Mouse (Mus musculus) small intestine, adult 2 months (tissue): ENCODE data around the gene Dennd4c. TPM values are rescaled to one million over a fixed set of nuclear protein-coding genes. Genes with fewer than 3 reads are reported as not detected.
A peak's percentile ranks its signal among the peaks of the same experiment; 100 is the strongest.

Source experiments
- H3K27ac ChIP-seq: fragments of 200-500 bp; 2 replicates; pipeline ENCODE4 v1.5.1; 2012; ENCODE audit warnings: low read depth, low read length, control low read depth, inconsistent platforms; ENCODE audit not compliant: insufficient read depth
- H3K27me3 ChIP-seq: fragments of 200-500 bp; 2 replicates; pipeline ENCODE4 v1.6.1; 2012; ENCODE audit warnings: mild to moderate bottlenecking, moderate library complexity, low read length, inconsistent platforms; ENCODE audit not compliant: control insufficient read depth, insufficient read depth
- H3K36me3 ChIP-seq: fragments of 200-500 bp; 2 replicates; pipeline ENCODE4 v1.6.1; 2012; ENCODE audit warnings: mild to moderate bottlenecking, low read length, control low read depth, inconsistent platforms; ENCODE audit not compliant: control insufficient read depth, insufficient read depth
- H3K4me1 ChIP-seq: fragments of 200-500 bp; 2 replicates; pipeline ENCODE4 v1.6.1; 2012; ENCODE audit warnings: low read length, inconsistent platforms, mixed read lengths; ENCODE audit not compliant: control insufficient read depth, insufficient read depth, insufficient read length
- H3K4me3 ChIP-seq: fragments of 200-500 bp; 2 replicates; pipeline ENCODE4 v1.5.1; 2012; ENCODE audit warnings: low read depth, mild to moderate bottlenecking, control low read depth, inconsistent platforms, low read length, moderate library complexity
- CTCF ChIP-seq: fragments of 200-500 bp; IDR thresholded peaks from 2 replicates; pipeline ENCODE4 v1.5.1; 2012; ENCODE audit warnings: low read depth, mild to moderate bottlenecking, control low read depth, inconsistent platforms, low read length, moderate library complexity, mixed read lengths; ENCODE audit not compliant: insufficient replicate concordance, insufficient read length; ENCODE audit errors: extremely low read depth
- POLR2A ChIP-seq: fragments of 200-500 bp; IDR thresholded peaks from 2 replicates; pipeline ENCODE4 v1.6.1; 2012; ENCODE audit warnings: low read depth, mild to moderate bottlenecking, control low read depth, inconsistent platforms, low read length, moderate library complexity
- WGBS: fragments of 180-500 bp; shearing (Covaris S2); methylation state at CpG from one replicate; pipeline ENCODE4 v1.1.7; 2018; 5-methylcytosine and 5-hydroxymethylcytosine counted together
- polyA plus RNA-seq: library from polyadenylated mRNA; depleted of rRNA; stranded (reverse); fragments of >200 nt; gene quantifications from 2 replicates; pipeline ENCODE4 v1.2.3, GENCODE M21; 2012; rRNA removed

Gene Dennd4c
- polyA plus RNA-seq, 1 experiment = 4.4 TPM

DNA sequence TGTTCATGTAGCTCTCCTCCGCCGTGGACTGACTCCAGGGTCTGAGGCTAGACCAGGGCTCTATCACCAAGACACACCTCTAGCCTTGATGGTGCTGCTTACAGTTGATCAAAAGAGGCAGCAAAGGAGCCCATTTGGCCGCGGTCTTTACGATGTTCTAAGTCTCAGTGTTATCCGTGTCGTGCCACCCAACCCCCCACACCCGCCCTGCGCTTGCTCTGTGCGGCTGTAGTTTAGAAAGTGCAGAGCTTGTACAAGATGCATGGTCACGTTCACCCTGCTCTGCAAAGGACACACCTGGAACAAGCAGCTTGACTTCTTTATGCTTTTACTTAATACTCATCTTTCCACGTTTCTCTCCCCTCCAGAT lies 137.4 kb downstream of the Dennd4c start:
- Histone ChIP-seq H3K27me3 (no peaks in the 10 kb centered on the region), H3K36me3 (no peaks in the 10 kb centered on the region), H3K4me1 (0 out of 2 replicates have a peak, but pooled peaks cover 4% of the 10 kb centered on the region), H3K4me3 (peak overlapping the region; percentile 39), H3K27ac (peak overlapping the region; percentile 23; the same call in 1 of the 2 replicates)
- 29% methylated on average over 12 of the region's 12 CpGs for WGBS
- TF ChIP-seq CTCF (no peak), POLR2A (no peak)

DNA sequence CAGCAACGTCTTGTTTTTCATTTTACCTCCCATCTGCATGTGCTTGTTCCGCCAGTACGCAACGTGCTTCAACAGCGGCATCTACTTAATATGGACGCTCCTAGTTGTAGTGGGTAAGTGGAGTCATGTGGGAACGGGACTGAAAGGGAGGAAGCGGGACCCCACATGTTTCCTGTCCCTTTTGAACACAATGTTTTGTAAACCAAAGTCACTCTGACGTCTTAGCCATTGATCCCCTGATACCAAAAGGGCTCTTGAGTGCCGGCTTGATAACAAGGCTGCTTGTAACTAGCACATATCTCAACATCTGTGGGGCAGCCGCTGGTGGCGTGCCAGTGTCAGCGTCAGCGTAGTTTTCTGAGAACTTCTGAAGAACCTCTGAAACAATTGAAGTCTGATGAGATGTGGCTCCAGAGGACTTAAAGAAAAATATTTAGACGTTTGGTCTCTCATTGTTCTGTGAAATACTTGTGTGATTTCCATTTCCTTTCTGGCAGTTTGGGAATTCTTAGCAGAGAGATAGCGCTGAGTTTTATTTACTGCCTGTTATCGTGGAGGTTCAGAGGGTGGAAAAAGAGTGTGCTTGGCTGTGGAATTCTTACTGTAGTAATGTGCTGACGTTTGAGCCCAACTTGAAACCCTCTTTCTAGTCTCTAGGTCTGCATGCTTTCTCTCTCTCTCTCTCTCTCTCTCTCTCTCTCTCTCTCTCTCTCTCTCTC lies 138.0 kb downstream of the Dennd4c start:
- 11% methylated on average over 18 of the region's 18 CpGs for WGBS
- Histone ChIP-seq H3K4me1 (0 out of 2 replicates have a peak, but pooled peaks cover 4% of the 10 kb centered on the region), H3K27ac (peak overlapping the region; percentile 23), H3K27me3 (no peaks in the 10 kb centered on the region), H3K36me3 (no peaks in the 10 kb centered on the region), H3K4me3 (peak overlapping the region; percentile 39)
- TF ChIP-seq POLR2A = no peak
- no peak for TF ChIP-seq CTCF

DNA sequence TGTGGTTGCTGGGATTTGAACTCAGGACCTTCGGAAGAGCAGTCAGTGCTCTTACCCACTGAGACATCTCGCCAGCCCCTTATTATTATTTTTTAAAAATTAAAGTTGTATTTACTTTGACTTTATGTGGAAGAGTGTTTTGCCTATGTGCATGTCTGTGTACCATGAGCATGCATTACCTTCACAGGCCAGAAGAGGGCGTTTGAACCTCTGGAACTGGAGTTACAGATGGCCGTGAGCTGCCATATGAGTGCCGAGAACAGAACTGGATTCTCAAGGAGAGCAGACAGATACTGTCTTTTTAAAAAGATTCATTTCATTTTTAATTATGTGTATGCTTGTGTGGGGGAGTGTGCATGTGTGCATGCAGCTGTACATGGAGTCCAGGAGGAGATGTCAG lies 139.5 kb downstream of the Dennd4c start:
- H3K4me3 ChIP-seq = no peak overlapping the region
- no peak overlapping the region for H3K27ac ChIP-seq
- H3K4me1 ChIP-seq = 0 out of 2 replicates have a peak, but pooled peaks cover 4% of the 10 kb centered on the region
- TF ChIP-seq POLR2A (no peak), CTCF (peak; percentile 19; the same call in 1 of the 2 replicates)
- no peaks in the 10 kb centered on the region for H3K36me3 ChIP-seq
- H3K27me3 ChIP-seq = no peaks in the 10 kb centered on the region
- WGBS = 78% methylated on average over 5 of the region's 5 CpGs

- 76% methylated on average over 7 of the region's 7 CpGs for WGBS
- Histone ChIP-seq H3K36me3 (no peaks in the 10 kb centered on the region), H3K27me3 (no peaks in the 10 kb centered on the region), H3K27ac (no peak overlapping the region), H3K4me1 (peaks cover 7% of the 10 kb centered on the region; the same call in 1 of the 2 replicates), H3K4me3 (no peak overlapping the region)
- no peak for TF ChIP-seq POLR2A
- no peak for TF ChIP-seq CTCF
These were observed 149.1 kb downstream of the Dennd4c start for GRCm38 (mm10) chr4:86897411-86897810.

DNA sequence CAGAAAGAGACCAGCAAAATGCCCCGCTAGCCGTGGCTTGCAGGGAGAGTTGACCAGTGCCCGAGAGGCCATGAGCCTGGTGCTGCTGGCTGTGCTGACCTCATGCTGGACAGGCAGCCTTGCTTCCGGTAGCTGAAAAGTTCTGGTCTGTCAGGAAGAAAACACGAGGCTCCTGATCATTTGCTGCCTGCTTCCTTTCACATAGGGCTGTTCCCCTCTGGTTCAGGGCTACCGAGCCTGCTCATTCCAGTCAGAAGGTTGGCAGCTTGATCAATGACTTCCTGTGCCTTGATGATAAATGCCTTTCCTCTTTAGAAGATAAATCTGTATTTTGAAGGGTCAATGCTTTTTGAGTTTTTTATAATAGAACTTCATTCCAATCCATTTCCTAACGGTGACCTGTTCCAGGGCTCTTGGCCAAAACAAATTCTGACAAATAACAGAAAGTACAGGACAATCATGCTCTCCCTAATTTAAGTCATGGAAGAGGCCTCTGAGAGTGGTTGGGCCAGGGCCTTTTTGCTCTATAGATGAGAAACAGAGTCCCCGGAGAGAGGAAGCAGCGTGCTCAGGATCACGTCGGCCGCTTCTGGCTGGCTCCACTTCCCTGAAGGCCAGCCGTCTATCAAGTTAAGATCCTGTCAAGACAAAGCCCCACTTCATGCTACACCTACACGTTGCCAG lies 150.6 kb downstream of the Dennd4c start:
- Histone ChIP-seq H3K4me1 (peaks cover 7% of the 10 kb centered on the region; the same call in 1 of the 2 replicates), H3K36me3 (no peaks in the 10 kb centered on the region), H3K27ac (0 out of 2 replicates have a peak overlapping the region, but pooled peaks have one; percentile 1), H3K4me3 (no peak overlapping the region), H3K27me3 (no peaks in the 10 kb centered on the region)
- TF ChIP-seq POLR2A = no peak
- no peak for TF ChIP-seq CTCF
- WGBS = 59% methylated on average over 14 of the region's 14 CpGs

Other genes starting within 250 kb of the Dennd4c start
- gene Saxo1, start 190.2 kb upstream of the Dennd4c start, polyA plus RNA-seq = not detected in 2 replicates
- gene Rraga, start 172.9 kb upstream of the Dennd4c start, polyA plus RNA-seq = 13.2 and 22.1 TPM in 2 replicates
- 1.3 and 3.4 TPM in 2 replicates for gene Haus6, start 136.5 kb upstream of the Dennd4c start, polyA plus RNA-seq
- gene Plin2, start 78.5 kb upstream of the Dennd4c start, polyA plus RNA-seq = 41.0 and 119 TPM in 2 replicates
- gene Rps6, start 108.9 kb downstream of the Dennd4c start, polyA plus RNA-seq = 151 and 167 TPM in 2 replicates
- 2.8 and 8.8 TPM in 2 replicates for gene Acer2, start 125.8 kb downstream of the Dennd4c start, polyA plus RNA-seq